Mouse (Mus musculus) heart, postnatal 25 days (tissue): Measurements from ENCODE around the gene Ddx42. TPM values are rescaled to one million over a fixed set of nuclear protein-coding genes. Genes with fewer than 3 reads are reported as not detected.

Experiments
- DNase-seq: peaks from one replicate; pipeline ENCODE4 v3.0.0; 2022; ENCODE audit warnings: low spot score
- intact Hi-C: fragments of 180-260 bp; cut with DNase I; formaldehyde crosslinking; loops from one replicate; pipeline ENCODE4 v1.15.1; 2025
- total RNA-seq, 2 experiments: library from RNA; stranded (reverse); gene quantifications; 2 replicates each; pipeline ENCODE4 v1.2.3; 2021

Gene Ddx42
- total RNA-seq, 2 experiments from 2014 or later, result 24.5 to 25.7 TPM

- intact Hi-C loops, result no loop called here
- no peak for DNase-seq
These were observed 72.6 kb downstream of the Ddx42 start for GRCm38 (mm10) chr11:106289369-106289768.

DNA sequence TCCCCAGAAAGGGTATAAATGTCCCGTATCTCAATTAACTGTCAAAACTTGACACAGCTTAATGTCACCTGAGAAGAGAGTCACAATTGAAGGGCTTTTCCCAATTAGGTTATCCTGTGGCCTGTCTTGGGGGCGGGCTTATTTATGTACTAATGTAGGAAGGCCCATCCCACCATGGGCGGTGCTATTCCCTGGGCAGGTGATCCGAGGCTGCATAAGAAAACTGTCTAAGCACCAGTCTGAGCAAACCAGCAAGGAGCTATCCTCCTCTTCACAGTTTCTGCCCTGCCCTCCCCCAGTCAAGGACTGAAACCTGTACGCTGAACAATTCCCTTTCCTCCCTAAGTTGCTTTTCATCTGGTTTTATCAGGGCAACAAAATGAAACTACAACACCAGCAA is 73.7 kb downstream of the Ddx42 start:
- intact Hi-C loops, result no loop called here
- DNase-seq, result no peak

DNA sequence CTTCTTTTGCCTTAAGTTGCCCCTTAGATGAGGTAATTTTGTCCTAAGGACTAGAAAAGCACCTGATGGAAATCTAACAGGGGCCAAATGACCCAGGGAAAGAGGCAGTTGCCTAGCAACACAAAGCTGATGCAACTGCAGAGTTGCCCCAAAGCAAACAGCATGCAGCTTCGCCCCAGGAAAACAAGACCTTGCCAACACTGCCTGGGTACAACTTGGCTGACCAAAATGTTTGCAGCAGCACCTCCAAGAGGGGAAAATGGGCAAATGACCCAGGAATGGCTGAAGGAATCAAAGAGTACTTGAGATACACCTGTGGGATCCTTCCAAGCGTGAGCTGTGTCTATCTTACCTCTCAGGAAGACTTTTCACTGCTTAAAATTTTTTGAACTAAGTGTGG is 75.1 kb downstream of the Ddx42 start:
- intact Hi-C loops, result no loop called here

More for the DNA sequence above, 75.1 kb downstream of the Ddx42 start:
- DNase-seq, result no peak

Other genes starting within 250 kb of the Ddx42 start
- 10 to 100 TPM; 25.2 to 26.9 TPM for gene Ace, start 249.0 kb upstream of the Ddx42 start, total RNA-seq
- not detected for gene Ace3, start 222.3 kb upstream of the Ddx42 start, total RNA-seq
- under 1 TPM in 1 of 2 experiments, not detected in 1; 0.39 TPM for gene Kcnh6, start 208.8 kb upstream of the Ddx42 start, total RNA-seq
- 10 to 100 TPM; 41.0 to 42.6 TPM for gene Dcaf7, start 180.1 kb upstream of the Ddx42 start, total RNA-seq
- gene Taco1, start 150.9 kb upstream of the Ddx42 start, total RNA-seq, result 10 to 100 TPM; 68.3 to 71.5 TPM
- 10 to 100 TPM; 35.7 to 42.7 TPM for gene Map3k3, start 132.3 kb upstream of the Ddx42 start, total RNA-seq
- not detected for gene Gm10840, start 56.1 kb upstream of the Ddx42 start, total RNA-seq
- 1 to 10 TPM; 4.3 to 5.9 TPM for gene Limd2, start 56.1 kb upstream of the Ddx42 start, total RNA-seq
- gene Strada, start 14.8 kb upstream of the Ddx42 start, total RNA-seq, result 1 to 10 TPM; 6.4 to 6.6 TPM
- 10 to 100 TPM; 61.9 to 69.2 TPM for gene Ccdc47, start 582 bp upstream of the Ddx42 start, total RNA-seq
- 10 to 100 TPM; 20.8 to 21.8 TPM for gene Ftsj3, start 39.2 kb downstream of the Ddx42 start, total RNA-seq
- 100 to 1,000 TPM; 103 to 107 TPM for gene Psmc5, start 39.2 kb downstream of the Ddx42 start, total RNA-seq
- 10 to 100 TPM; 17.7 to 21.5 TPM for gene Smarcd2, start 56.0 kb downstream of the Ddx42 start, total RNA-seq
- not detected for gene Tcam1, start 59.7 kb downstream of the Ddx42 start, total RNA-seq
- gene Gh, start 84.9 kb downstream of the Ddx42 start, total RNA-seq, result not detected
- gene Cd79b, start 97.8 kb downstream of the Ddx42 start, total RNA-seq, result 1 to 10 TPM; 1.3 to 2.8 TPM
- gene Scn4a, start 136.4 kb downstream of the Ddx42 start, total RNA-seq, result 1 to 10 TPM; 9.7 to 9.9 TPM
- gene Prr29, start 148.5 kb downstream of the Ddx42 start, total RNA-seq, result under 1 TPM; 0.73 to 0.95 TPM
- gene Icam2, start 171.1 kb downstream of the Ddx42 start, total RNA-seq, result 10 to 100 TPM; 26.1 to 32.0 TPM